Mouse (Mus musculus) right cerebral cortex, postnatal 14 days (tissue): ENCODE results near the gene Adra2c.

Source experiments
- DNase-seq: peaks from one replicate; pipeline ENCODE4 v3.0.0; 2022

Gene Adra2c

GRCm38 (mm10) chr5:35313231-35313821 lies 35.2 kb downstream of the Adra2c start:
- DNase-seq: peak; percentile 67

- DNase-seq: peak; percentile 40
Measured at GRCm38 (mm10) chr5:35313826-35314586, 35.9 kb downstream of the Adra2c start.

GRCm38 (mm10) chr5:35314629-35315028 lies 36.5 kb downstream of the Adra2c start:
- DNase-seq: no peak

DNA sequence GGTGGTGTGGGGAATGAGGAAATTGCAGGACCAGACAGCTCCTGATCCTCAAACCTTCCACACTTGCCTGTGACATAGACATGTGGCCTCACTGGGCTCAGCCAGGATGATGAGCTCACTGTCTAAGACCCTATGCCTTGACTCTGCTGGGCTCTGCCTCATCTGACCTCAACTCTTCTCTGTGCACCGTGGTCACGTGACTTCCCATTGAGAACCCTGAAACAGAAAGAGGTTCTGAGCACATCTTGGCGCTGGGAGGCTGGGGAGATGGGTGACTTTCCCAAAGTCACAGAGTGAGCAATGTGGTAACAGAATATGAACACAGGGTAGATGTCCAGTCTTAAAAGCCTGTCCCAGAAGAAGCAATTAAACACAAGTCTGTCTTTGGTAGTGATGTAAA lies 37.1 kb downstream of the Adra2c start:
- no peak for DNase-seq

DNA sequence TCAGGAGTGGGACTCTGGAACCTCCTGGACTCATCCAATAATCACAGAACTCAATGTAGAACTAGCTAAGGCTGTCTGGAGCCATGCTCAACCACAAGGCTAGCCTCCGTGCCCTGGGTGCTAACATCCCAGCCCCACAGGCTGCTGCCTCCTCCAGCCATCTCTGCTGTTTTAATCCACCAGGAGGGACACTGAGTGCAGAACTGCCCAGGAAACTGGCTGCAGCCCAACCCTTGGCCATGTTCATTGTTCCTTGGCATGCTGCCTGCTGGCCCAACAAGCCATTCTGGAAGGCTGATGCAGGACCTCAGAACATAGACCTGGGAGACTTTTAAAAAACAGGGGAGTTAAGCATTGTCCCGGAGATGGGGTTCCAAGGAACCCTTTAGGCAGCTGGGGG lies 42.5 kb downstream of the Adra2c start:
- DNase-seq: peak; percentile 50

DNA sequence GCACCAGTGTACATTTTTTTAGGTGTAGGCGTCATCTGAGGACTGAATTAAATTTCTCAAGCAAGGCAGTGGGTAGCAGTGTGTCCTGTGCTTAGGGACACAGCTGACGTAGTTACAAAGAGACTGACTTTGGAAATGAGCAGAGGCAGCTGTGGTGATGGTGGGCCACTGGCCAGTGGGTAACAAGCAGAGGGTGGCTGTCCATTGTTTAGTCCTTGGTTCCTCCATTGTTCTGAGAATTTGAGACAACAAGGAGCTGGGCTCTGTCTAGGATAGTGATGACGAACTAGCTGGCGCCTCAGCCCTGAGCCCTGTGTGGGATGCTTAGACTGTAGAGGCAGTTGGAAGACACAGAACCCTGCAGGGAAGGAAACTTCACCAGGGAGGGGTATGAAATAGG lies 52.7 kb downstream of the Adra2c start:
- DNase-seq: no peak
